Mouse (Mus musculus) kidney, postnatal 25 days (tissue): Measurements from ENCODE around the gene Foxp1.

Experiments
- DNase-seq, 2 experiments: peaks; one replicate each; pipeline ENCODE4 v3.0.0; 2021; ENCODE audit warnings: mixed read lengths in 2 of 2

Gene Foxp1

DNA sequence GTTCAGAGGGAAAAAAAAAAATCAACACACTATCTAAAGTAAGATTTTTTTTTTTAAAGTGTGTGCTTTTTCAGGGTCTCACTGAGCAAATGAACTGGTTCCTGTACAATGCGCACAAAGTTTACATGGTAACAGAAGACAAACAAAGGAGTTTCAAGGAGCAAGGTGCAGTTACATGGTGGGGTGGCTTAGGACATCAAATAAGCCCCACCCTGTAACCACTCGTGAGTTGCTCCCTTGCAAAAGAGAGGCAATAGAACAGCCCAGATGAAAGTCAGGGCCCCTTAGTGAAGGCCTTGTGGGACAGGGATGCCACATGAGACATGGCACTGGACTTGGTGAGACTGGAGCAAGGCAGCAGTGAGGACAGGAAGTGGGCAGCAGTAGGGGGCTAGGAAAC is 353.8 kb downstream of the Foxp1 start:
- DNase-seq = no peak

DNA sequence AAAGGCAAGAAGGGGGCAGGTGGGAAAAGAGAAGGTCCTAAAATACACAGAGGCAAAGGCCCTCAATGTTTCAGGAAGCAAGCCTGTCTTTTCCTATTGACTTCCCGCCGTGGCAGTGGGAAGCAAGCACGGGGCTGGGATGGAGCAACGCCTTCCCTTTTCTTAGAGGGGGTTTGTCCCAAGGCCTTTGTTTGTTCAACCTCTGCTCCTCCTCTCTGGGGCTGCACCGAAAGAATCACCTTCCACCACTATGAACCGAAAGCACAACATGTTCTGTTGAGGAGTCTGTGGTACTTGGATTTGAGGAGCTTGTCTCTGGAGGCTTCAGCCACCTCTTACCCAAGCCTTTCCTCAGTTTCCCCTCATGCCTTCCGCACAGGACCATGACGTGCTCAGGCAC is 355.5 kb downstream of the Foxp1 start:
- DNase-seq = no peak

DNA sequence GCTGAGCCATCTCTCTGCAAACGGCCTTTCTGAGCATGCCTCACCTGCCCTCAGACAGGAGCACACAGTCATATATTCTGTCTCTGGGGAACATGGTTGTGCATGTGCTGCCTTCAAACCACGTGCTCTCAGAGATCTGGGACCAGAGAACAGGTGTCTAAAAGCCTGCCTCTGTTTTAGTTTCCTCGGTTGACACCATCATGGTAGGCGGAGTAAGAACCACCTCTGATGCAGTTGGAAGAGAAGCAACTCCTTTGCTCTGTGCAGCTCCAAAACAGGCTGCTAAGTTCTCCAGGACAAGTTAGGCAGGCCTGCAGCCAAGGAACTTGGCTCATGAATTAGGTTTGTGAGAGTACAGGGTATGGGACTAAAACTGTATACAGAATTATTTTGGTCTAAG is 356.4 kb downstream of the Foxp1 start:
- no peak for DNase-seq

DNA sequence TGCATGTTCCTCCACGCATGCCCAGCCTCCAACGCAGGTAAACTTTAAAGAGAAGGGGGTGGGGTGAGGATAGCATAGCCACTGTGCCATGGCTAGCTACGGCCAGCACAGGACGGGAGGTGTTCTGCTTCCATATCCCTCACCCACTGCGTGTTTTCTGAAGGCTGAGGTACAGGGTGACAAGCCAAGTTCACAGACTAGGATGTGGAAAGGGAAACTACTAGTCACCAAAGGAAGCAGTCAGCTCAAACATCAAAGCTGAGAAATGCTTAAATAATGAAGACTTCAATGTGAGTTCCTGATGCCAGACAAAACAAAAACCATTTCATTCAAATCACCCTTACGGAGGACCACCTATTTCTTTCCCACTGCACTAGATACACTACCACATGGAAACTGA is 357.8 kb downstream of the Foxp1 start:
- DNase-seq = no peak

DNA sequence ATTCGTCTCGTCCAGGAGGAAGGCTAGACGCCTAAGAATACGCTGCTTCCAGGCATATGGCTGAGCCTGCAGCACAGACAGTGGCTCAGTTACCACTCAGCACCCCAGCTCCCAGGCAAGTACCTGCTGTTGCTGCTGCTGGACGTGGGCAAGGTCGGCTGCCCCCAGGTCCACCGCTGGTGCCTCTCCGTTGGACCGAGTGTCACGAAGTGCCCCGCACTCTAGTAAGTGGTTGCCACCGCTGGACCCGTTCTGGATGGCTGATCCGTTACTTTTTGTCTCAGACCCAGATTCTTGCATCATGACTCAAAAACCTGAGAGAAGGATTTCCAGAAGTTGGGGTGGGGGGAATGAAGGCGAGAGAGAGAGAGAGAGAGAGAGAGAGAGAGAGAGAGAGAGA is 359.8 kb downstream of the Foxp1 start:
- DNase-seq = peak; percentile 16 to 64

DNA sequence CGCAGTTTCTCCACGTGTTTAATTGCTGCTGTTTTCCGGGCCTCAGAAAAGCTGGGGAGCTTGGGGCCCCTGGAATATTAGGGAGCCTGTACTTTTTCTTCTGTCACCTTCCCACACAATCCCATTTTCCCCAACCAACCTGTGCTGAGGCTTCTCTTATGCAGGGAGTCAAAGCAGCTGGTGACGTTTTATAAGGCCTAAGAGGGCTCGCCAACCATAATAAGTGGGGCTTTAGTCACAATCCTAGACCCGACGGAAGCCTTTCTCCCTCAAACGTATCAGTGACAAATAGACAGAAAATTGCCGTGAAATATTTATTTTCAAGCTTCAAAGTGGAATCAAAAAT is 362.2 kb downstream of the Foxp1 start:
- no peak for DNase-seq

DNA sequence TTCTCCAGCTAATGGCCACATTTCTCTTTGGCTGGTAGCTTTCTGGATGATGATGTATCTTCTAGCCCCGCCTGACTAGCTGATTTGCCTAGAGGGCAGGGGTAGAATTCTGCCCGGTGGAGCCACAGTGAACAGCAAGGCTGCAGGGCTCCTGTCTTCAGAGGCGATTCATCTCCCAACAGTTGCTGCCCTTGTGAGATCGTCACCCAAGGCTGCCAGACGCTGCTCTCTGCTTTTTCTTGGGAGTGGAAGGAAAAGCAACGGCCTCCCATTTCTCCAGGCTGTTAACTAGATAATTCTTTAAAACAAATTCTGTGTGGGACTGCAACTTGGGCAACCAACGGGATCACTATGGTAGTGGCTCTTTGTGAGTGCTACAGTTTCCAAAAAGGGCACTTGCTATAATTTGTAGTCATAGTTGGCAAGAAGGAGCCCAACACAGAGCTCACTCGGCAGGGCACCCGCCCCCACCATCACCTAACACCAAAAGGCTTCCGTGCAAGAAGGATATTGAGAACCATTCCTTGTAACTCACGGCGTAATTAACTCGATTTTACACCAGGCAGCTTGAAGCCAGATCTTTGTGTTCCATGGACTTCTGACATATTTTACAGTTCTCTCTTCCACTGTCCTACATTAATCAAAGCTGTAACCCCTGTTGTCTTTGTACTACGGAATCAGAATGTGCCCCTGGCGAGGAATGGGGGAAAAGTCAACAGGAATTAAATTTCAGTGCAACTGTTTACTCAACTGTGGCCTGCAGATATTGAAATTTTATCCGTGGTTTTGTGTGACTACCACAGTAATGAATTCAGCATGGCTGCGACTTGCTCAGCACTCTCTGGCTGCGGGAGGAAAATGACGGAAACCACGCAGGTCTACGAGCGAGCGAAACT is 362.8 kb downstream of the Foxp1 start:
- DNase-seq = no peak

DNA sequence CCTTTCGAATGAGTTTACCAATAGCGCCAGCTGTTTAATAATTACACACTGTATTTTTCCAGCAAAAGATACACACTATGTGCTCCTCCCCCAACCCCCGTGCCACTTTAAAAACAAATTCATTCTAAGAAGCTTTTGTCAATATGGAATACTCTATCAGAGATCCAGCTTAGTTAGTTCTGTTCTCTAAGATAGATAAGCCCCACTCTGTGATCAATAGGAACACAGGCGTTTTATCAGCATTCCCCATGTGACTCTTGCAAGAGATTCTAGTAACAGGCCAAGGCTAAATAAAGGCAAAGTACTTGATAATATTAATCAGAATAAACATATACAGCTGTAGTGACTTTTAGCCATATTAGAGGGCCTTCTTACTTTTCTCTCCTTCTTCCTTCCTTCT is 368.8 kb downstream of the Foxp1 start:
- no peak for DNase-seq

DNA sequence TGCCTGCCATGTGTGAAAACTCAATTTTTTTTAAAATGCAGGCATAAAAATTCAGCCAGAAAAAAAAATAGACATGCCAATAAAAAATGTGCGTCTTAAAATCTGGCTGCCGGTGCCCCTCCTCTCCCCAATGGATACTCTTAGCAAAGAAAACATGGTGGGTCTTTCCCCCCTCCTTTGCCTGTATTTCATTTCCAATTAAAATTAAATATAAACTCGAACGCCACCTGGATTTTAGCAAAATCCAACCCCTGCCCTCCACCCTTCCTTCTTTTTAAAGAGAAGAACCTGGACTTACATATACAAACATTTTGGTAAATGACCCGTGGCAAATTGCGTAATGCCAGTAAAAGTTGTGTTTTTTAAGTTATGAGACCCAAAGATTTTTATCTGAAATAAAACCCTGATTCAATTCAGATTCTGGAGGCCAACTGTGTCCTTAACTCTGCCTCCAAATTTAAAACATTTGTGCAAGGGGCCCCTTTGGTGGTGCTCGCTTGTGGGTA is 376.1 kb downstream of the Foxp1 start:
- no peak for DNase-seq

DNA sequence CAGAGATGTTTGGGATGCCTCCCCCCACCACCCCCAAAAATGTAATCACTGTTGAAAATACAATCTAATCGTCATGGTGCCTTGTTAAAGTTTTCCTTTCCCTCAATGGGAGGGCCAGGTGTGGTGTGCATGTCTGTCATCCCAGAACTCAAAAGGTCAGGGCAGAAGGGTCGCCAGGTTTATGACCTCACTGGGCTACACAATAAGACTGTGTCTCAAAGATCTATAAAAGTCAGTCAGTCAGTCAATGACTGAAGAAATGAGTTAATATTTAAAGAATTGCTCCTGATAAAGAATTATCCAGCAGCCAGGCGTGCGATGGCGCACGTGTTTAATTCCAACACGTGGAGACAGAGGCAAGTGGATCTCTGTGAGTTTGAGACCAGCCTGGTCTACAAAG is 377.5 kb downstream of the Foxp1 start:
- DNase-seq = no peak

DNA sequence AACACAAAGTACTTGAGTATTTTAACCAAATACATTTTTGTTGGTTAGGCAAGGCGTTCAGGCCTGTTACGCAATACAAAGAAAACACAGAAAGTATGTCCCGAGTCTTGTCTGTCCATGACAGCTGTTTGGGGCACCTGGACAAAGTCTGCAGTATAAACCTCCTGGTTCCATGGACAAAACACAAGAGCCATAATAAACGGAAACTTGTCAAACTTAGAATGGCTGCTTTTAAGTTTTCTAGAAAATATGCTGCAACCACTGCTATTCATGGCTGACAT is 378.8 kb downstream of the Foxp1 start:
- DNase-seq = no peak

DNA sequence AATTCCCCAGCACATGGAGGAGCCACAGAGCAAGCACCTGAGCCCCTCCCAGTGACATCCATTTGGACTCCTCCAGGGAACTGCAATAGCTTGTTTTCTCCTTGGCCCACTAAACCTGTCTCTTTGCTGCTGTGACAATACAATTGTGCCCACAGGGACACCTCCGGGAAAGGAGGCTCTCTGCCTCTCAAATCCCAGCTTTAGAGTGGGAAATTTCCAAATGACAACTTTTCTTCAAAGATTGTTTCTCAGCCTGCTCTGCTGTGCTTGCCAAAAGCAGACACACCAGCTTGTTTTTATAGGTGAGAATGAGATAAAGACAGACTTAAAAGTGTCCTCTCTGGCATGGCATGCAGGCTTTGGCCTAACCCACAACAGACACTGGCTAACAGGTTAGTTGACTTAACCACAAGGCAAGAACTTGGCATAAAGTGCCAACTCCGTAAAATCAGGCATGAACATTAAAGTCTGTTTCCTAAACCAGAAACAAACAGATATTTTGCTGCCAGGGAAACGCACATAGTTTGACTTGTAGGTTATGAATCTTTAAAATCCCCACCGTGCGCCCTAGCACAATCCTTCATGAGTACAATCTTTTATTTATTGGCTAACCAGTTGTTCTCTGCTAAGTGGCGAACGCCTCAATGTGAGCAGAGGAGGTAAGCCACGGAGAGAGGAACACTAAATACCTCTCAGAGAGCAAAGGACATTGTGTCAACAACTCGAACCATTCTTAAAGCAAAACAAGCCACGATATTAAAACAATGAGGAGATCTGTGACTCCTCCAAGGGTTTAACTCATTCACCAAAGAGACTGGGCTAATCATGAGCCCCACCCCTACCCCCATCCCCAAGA is 379.4 kb downstream of the Foxp1 start:
- no peak for DNase-seq

DNA sequence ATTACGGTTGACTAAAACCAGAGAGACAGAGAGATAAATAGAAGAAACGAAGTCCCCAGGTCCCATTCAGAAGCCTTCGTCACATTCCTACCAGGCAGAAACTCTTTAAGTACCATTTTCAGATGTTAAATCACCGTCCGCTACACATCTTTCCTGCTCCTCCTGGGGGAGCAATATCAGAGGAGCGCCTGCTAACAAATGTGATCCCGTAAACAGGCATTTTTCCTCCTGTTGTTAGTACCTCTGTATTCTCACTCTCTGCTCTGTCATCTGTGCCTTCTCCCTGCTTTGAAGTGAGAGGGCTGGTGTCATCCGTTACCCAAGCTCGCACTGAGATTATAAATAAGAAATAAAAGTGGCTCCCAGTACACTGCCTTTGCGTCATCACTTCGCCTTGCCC is 384.5 kb downstream of the Foxp1 start:
- no peak for DNase-seq

DNA sequence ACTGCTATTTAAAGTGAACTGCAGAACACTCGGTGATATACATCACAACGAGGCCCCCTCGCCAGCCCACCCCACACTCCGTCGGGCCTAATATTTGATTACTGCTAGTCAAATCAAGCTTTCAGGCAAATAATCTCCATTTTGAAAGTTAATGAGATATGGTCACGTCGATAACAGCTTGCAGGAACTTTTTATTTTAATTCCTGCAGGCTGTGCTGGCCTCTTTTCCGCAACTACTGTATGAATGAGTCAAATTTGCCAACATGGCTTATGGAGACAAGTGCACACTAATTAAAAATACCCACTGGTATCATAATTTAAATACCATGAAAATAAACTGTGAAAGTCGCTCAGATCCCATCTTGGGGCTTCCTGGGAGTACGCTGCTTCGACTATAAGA is 385.4 kb downstream of the Foxp1 start:
- DNase-seq = no peak

DNA sequence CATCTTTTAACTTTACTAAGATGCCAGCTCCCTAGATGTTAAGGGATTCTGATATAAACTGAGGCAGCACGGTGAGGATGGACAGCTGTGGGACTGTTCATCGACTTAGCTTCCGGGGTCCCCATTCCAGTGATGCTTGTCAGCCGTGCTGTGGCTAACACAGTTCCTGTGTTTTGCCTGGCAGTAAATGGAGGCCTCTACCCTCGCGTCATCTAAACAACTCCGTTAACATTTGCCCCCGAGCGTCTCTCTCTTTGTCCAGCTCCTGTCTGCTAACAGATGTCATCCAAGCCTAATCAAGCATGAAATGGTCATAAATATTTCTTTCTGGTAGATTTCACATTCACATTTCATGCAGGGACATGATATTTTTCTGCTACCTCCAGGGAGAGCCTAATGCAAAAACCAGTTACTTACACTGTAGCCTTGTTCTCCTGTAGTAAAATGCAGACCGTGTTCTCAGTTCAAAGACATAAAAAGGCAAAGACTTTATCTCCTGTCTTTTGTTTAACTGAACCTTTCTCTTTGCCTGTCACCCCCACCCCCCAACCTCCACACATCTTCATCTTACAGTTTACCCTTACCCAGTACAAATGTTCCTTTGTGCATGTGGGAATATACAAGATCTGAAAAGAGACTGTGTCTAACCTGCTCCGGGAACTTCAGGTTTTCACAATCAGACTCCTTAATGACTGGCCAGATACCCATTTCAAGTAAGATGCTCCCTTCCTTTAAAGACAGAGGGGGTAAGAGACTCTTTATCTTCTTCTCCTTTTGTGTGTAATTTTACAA is 386.4 kb downstream of the Foxp1 start:
- DNase-seq = no peak

DNA sequence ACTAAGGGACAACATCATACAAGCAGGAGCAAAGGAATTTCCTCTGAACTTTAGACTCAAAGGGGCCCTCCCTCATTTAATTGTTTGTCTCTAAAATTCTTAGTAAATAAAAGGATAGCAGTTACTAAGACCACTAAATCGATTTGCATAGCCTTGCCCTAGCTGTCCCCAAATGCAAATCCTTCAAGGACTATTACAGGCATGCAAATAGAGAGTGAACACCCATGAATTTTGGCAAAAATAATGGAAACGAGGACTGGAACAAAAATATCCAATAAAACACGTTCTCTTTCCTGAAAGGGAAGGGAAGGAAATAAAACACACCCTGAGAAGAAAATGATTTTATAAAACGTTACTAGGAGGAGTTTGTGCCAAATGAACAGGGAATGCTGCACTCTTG is 390.7 kb downstream of the Foxp1 start:
- DNase-seq = no peak

DNA sequence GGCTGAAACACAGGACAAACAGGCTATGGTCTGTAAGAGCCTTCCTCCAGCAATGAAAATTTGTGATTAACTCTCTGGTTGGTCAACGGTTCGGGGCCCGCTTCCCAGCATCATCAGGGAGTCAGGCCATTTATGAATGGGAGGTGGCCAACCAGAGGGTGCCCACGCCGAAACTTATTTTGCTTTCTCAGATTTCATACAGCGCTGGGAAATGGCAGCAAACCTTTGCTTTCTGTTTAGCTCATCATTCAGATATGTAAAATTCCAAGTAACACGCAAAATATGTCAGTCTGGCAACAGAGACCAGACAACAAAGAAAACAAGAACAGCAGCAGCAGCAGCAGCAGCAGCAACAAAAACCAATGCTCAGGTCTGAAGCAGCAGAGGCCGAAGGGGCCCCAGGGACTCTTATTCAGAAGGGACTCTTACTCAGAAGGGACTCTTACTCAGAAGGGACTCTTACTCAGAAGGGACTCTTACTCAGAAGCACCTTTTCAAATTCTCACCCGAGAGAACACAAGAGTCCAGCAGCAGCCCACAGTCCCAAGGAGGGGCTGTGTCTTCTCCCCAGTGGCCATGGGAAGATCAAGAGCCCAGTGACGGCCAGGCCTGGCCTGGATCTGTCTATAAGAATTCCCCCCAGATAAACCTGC is 391.6 kb downstream of the Foxp1 start:
- no peak for DNase-seq

DNA sequence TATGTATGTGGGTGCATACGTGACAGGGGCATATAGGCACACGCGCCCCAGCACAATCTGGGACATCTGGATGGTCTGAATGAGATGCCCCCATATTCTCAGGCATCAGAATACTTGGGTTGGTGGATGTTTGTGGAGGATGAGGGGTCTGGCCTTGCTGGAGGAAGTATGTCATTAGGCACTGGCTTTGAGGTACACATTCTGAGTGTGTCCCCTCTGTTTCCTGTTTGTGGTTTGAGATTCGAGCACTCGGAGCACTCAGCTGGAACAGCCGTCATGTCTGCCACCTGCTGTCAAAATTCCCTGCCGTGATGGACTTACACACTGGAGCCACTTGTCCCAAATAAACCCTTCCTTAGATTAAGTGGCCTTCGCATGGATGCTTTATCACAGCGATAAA is 395.8 kb downstream of the Foxp1 start:
- DNase-seq = no peak

DNA sequence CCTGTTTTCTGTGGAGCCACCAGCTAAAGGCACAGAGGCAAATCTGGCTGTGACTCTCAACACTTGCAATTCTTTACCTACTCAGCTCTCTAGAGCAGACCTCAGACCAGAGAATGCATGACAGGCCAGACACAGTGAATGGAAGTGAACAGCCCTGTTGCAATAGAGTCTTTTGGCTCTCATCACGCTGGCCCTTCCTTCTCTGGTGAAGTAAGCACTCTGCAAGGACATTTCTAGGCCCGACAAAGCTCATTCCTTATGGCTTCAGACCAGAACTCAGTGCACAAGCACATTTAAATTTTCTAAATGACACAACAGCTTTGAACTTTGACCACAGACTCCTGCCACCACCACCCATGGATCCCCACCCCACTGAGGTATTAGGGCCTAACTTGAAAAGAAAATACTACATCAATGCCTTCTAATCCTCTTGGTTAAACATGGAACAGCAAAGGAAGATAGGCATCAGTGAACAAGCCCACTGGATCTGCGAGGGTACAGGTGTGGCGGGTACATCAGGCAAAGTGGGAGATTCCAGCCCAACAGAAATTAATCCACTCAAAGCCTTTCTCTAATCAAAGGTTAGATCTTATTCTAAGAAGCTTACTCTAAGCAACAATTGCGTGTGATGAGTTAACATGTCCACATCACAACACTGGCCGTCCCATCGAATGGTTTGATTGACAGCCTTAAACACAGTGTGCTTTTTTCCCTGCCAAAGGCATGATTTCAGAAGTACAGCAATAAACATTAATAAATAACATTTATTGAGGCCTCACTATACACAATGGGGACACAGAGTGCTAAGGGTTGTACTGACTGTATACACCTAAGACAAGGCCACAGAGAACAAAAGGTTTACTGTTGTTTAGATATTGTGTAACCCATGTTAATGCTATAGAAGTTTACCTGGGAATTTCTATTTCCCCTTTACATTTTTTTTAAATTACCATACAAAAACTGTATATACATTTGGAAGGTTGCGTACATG is 401.4 kb downstream of the Foxp1 start:
- DNase-seq = no peak

DNA sequence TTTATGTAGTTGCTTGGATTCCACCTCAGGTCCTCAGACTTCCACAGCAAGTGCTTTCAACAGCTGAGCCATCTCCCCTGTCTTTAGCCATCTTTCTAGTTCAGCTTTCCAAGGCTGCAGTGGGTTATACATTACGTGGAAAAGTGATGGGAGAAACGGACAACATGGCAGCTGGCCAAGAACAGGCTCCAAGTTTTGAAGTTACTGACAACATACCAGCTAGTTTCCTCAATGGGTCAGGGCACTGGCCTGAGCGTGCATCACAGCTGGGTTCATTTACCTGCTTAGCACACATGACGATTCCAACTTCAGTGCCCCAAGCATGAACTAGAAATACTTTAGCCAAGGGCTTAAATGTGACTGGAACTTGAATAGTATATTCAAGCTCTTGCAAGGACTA is 404.0 kb downstream of the Foxp1 start:
- peak; percentile 41 to 48 for DNase-seq

DNA sequence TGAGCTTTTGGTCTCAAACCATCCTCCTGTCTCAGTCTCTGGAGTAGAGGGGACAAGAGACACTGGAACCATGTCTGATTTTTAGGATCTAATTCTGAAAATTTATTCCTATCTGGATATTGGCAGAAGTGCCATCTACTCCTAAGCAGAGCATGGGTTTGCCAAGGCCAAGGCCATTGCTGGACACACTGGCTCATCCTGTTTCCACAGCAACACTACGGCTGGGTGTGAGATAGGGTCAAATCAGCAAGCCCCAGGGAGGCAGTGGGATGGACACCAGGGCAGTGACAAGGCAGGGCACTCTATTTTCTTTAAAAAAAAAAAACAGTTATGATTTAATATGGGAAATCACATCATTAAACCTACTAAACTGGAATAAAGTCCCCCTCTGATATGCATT is 405.1 kb downstream of the Foxp1 start:
- no peak for DNase-seq

DNA sequence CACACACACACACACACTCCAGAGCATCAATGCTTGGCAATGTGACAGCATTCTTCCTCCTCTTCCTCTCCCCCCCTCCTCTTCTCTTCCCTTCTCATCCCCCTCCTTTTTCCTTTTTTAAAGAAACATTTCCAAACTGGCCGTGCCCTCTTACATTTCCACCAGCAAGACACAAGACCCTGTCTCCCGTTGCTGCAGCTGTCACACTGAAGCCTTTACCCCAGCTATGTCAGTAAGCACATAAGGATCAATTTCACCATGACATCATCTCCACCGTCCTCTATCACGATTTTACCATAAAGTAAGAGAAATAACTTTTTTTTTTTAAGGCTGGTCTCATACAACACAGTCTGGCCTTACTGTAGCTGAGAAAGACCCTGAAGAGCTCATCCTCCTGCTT is 410.7 kb downstream of the Foxp1 start:
- DNase-seq = no peak
